Mouse (Mus musculus) limb, embryonic 11.5 days (tissue): ENCODE measurements around the gene Taf10. TPM values are rescaled to one million over a fixed set of nuclear protein-coding genes. Genes with fewer than 3 reads are reported as not detected.
"Not testable (repeated sequence)": the region's sequence is repeated elsewhere in the genome, so short reads cannot be mapped to it uniquely, and the experiment has no call there.

Experiments
- ATAC-seq: fragments of 200-750 bp; cut with Nextera tagmentation; 2 replicates; pipeline ENCODE4 v1.8.0; 2017; ENCODE audit warnings: low read depth; ENCODE audit not compliant: insufficient number of reproducible peaks, low FRiP score, low TSS enrichment
- DNase-seq: peaks from one replicate; pipeline ENCODE4 v3.0.0-alpha.2; 2015; ENCODE audit warnings: low spot score
- H3K27ac ChIP-seq: fragments of 300-500 bp; sonication (generic); replicated peaks from 2 replicates; pipeline ENCODE4 v1.5.1; 2014; ENCODE audit warnings: low read depth, mild to moderate bottlenecking, low read length
- H3K27me3 ChIP-seq: fragments of 300-500 bp; sonication (generic); 2 replicates; pipeline ENCODE4 v1.6.1; 2014; ENCODE audit warnings: mild to moderate bottlenecking, low read length, mixed read lengths; ENCODE audit not compliant: control insufficient read depth, insufficient read depth
- H3K36me3 ChIP-seq: fragments of 300-500 bp; sonication (generic); 2 replicates; pipeline ENCODE4 v1.6.1; 2014; ENCODE audit warnings: mild to moderate bottlenecking, low read length, moderate library complexity, mixed read lengths; ENCODE audit not compliant: control insufficient read depth, insufficient read depth
- H3K4me1 ChIP-seq: fragments of 300-500 bp; sonication (generic); 2 replicates; pipeline ENCODE4 v1.6.1; 2014; ENCODE audit warnings: low read length, mixed read lengths; ENCODE audit not compliant: control insufficient read depth, insufficient read depth
- H3K4me2 ChIP-seq: fragments of 300-500 bp; sonication (generic); 2 replicates; pipeline ENCODE4 v1.6.1; 2014; ENCODE audit warnings: low read depth, mild to moderate bottlenecking, moderate library complexity; ENCODE audit not compliant: severe bottlenecking
- H3K4me3 ChIP-seq: fragments of 300-500 bp; sonication (generic); 2 replicates; pipeline ENCODE4 v1.5.1; 2014; ENCODE audit warnings: low read depth, low read length
- H3K9ac ChIP-seq: fragments of 300-500 bp; sonication (generic); 2 replicates; pipeline ENCODE4 v1.6.1; 2014; ENCODE audit warnings: mild to moderate bottlenecking, low read length
- H3K9me3 ChIP-seq: fragments of 300-500 bp; sonication (generic); 2 replicates; pipeline ENCODE4 v1.6.1; 2016; ENCODE audit warnings: low read length; ENCODE audit not compliant: control insufficient read depth
- WGBS: fragments of 180-500 bp; shearing (Covaris S2); extraction: QIAGEN DNeasy Blood & Tissue Kit; methylation state at CpG from one replicate; pipeline ENCODE4 v1.1.7; 2014; 5-methylcytosine and 5-hydroxymethylcytosine counted together
- polyA plus RNA-seq: library from polyadenylated mRNA; unstranded; fragments of >200 nt; fragmentation: Nextera tagmentation; extraction: Ambion mirVana; gene quantifications from 2 replicates; pipeline ENCODE4 v1.2.1, GENCODE M21; 2014

Gene Taf10
- polyA plus RNA-seq, 1 experiment from 2014 or later = 179 TPM

- ATAC-seq (no peak), DNase-seq (no peak)
- H3K27ac ChIP-seq = no peak overlapping the region
- H3K9ac ChIP-seq = peak overlapping the region; percentile 93; the same call in 1 of the 2 replicates
- H3K9me3 ChIP-seq = no peaks in the 10 kb centered on the region
- WGBS = 39% methylated on average over 3 of the region's 3 CpGs
- H3K27me3 ChIP-seq = no peaks in the 10 kb centered on the region
- peaks cover 12% of the 10 kb centered on the region for H3K4me1 ChIP-seq
- H3K4me2 ChIP-seq = peak overlapping the region; percentile 47
- peaks cover 23% of the 10 kb centered on the region for H3K36me3 ChIP-seq
- peak overlapping the region; percentile 54 for H3K4me3 ChIP-seq
Observed at GRCm38 (mm10) chr7:105737648-105738047, 6.5 kb downstream of the Taf10 start.

- peak within 1 kb of the TSS; percentile 61 for H3K27ac ChIP-seq
- peak within 1 kb of the TSS; percentile 54 for H3K4me3 ChIP-seq
- H3K4me1 ChIP-seq = peaks cover 12% of the 10 kb centered on the region
- H3K36me3 ChIP-seq = peaks cover 24% of the 10 kb centered on the region
- H3K4me2 ChIP-seq = peak within 1 kb of the TSS; percentile 47
- DNase-seq (no peak), ATAC-seq (peak; percentile 18)
- WGBS = under 1% methylated on average over 30 of the region's 30 CpGs
- no peaks in the 10 kb centered on the region for H3K9me3 ChIP-seq
- no peaks in the 10 kb centered on the region for H3K27me3 ChIP-seq
- peak within 1 kb of the TSS; percentile 93 for H3K9ac ChIP-seq
Observed at GRCm38 (mm10) chr7:105736911-105737521, 7.1 kb downstream of the Taf10 start, which contains the start of gene Rrp8. Rrp8 (minus strand) TSS chr7:105737385.

- H3K9ac ChIP-seq = peak within 1 kb of the TSS; percentile 93
- peak within 1 kb of the TSS; percentile 54 for H3K4me3 ChIP-seq
- ATAC-seq (peak; percentile 94), DNase-seq (peak; percentile 90)
- under 1% methylated on average over 58 of the region's 62 CpGs for WGBS
- no peaks in the 10 kb centered on the region for H3K27me3 ChIP-seq
- H3K27ac ChIP-seq = peak within 1 kb of the TSS; percentile 61
- peak within 1 kb of the TSS; percentile 47 for H3K4me2 ChIP-seq
- no peaks in the 10 kb centered on the region for H3K9me3 ChIP-seq
- H3K36me3 ChIP-seq = peaks cover 23% of the 10 kb centered on the region
- peaks cover 12% of the 10 kb centered on the region for H3K4me1 ChIP-seq
Observed at GRCm38 (mm10) chr7:105736264-105736901, 7.8 kb downstream of the Taf10 start, which contains the start of gene Ilk. Ilk (plus strand) TSS chr7:105736592.

- peak overlapping the region; percentile 47 for H3K4me2 ChIP-seq
- H3K27me3 ChIP-seq, DNase-seq, ATAC-seq, H3K27ac ChIP-seq, H3K9me3 ChIP-seq: not testable (repeated sequence)
- H3K4me1 ChIP-seq = peaks cover 12% of the 10 kb centered on the region
- 42% methylated on average over 4 of the region's 4 CpGs for WGBS
- peak overlapping the region; percentile 54 for H3K4me3 ChIP-seq
- H3K9ac ChIP-seq = peak overlapping the region; percentile 93
- H3K36me3 ChIP-seq = peaks cover 16% of the 10 kb centered on the region
Observed at GRCm38 (mm10) chr7:105735464-105735863, 8.7 kb downstream of the Taf10 start.

- Histone ChIP-seq H3K4me1 (peaks cover 12% of the 10 kb centered on the region), H3K27me3 (no peaks in the 10 kb centered on the region), H3K9ac (no peak overlapping the region), H3K36me3 (peaks cover 11% of the 10 kb centered on the region), H3K4me3 (no peak overlapping the region), H3K27ac (no peak overlapping the region), H3K9me3 (no peaks in the 10 kb centered on the region), H3K4me2 (peak overlapping the region; percentile 17; the same call in 1 of the 2 replicates)
- no peak for DNase-seq
- WGBS = 89% methylated on average over 8 of the region's 8 CpGs
- no peak for ATAC-seq
Observed at GRCm38 (mm10) chr7:105734826-105735225, 9.3 kb downstream of the Taf10 start.

GRCm38 (mm10) chr7:105733836-105734235 is 10.3 kb downstream of the Taf10 start:
- no peak overlapping the region for H3K27ac ChIP-seq
- H3K27me3 ChIP-seq = no peaks in the 10 kb centered on the region
- peaks cover 10% of the 10 kb centered on the region for H3K4me1 ChIP-seq
- H3K9me3 ChIP-seq = no peaks in the 10 kb centered on the region
- no peak overlapping the region for H3K4me2 ChIP-seq
- H3K9ac ChIP-seq = no peak overlapping the region
- ATAC-seq = no peak
- H3K36me3 ChIP-seq = peaks cover 11% of the 10 kb centered on the region
- 96% methylated on average over 11 of the region's 11 CpGs for WGBS
- DNase-seq = no peak
- no peak overlapping the region for H3K4me3 ChIP-seq

- 90% methylated on average over 6 of the region's 6 CpGs for WGBS
Observed at GRCm38 (mm10) chr7:105728701-105729428, 15.3 kb downstream of the Taf10 start.

GRCm38 (mm10) chr7:105726980-105727325 is 17.2 kb downstream of the Taf10 start:
- Histone ChIP-seq H3K4me1 (no peaks in the 10 kb centered on the region), H3K27me3 (no peaks in the 10 kb centered on the region), H3K9ac (no peak overlapping the region), H3K36me3 (no peaks in the 10 kb centered on the region), H3K4me3 (no peak overlapping the region), H3K9me3 (no peaks in the 10 kb centered on the region), H3K27ac (no peak overlapping the region), H3K4me2 (no peak overlapping the region)
- WGBS = 97% methylated on average over 4 of the region's 4 CpGs
- ATAC-seq (no peak), DNase-seq (no peak)

More at GRCm38 (mm10) chr7:105728701-105729428, 15.3 kb downstream of the Taf10 start:
- Histone ChIP-seq H3K4me2 (no peak overlapping the region), H3K27ac (no peak overlapping the region), H3K4me3 (no peak overlapping the region), H3K4me1 (no peaks in the 10 kb centered on the region), H3K36me3 (peaks cover 5% of the 10 kb centered on the region), H3K9ac (no peak overlapping the region), H3K9me3 (no peaks in the 10 kb centered on the region), H3K27me3 (no peaks in the 10 kb centered on the region)
- no peak for DNase-seq
- no peak for ATAC-seq
